Mouse (Mus musculus) kidney, adult 18-20 months (tissue): Measurements from ENCODE around the gene Ccr9.

Experiments used
- DNase-seq: peaks from one replicate; pipeline ENCODE4 v3.0.0; 2021

Gene Ccr9

DNA sequence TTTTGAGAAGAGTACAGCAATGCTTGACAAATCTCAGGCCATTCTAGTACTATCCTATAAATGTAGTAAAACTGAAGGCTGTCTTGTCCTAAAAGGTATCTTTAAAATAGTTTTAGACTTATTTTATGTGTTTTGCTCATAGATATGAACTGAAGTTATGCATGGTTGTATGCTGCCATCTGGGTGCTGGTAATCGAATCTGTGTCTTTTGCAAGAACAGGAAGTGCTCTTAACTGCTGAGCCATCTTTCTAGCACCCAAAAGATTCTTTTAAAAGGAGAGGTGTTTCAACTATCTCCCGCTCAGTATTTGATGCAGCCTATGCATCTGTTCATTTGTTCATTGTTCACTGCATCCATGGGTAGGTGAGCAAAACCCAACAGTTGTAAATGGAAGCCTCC, 127.0 kb downstream of the Ccr9 start:
- no peak for DNase-seq

DNA sequence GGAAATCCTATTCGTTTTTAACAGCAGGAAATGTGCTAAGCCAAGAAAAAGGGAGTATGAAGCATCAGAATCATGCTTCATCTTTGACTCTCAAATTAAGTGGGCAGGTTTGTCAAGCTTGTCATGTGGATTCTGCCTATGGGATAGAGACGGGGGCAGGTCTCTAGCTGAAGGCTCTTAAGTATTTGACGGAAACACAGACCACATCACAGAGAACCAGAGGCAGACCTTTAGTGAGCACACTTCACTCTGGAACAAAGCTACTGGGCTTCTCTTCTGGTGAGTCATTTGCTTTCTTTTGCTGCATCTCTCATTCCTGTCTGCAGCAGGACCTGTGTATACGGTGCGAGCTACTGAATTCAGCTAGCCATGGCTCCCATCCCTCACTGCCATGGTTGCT, 128.0 kb downstream of the Ccr9 start, which contains the start of gene Cxcr6:
Gene Cxcr6, plus strand, starts transcription at position 209 of the 400 bp plus-strand sequence.
- DNase-seq, result no peak

DNA sequence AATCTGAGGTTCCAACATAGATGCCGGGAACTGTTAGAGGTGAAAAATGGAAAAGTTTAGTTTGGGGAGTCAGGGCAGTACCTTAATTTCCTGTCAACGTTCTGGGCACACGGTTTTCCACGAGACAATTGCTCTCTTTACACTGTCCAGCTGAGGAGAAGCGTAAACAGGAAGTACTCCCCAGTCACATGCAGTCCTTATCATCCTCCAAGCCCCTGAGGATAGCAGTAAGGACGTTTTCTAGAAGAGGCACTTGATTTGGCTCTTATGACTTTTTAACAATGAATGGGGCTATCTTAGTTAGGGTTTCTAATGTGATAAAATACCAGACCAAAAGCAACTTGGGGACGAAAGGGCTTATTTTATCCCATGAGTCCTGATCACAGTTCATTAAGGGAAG, 130.3 kb downstream of the Ccr9 start:
- DNase-seq, result no peak

DNA sequence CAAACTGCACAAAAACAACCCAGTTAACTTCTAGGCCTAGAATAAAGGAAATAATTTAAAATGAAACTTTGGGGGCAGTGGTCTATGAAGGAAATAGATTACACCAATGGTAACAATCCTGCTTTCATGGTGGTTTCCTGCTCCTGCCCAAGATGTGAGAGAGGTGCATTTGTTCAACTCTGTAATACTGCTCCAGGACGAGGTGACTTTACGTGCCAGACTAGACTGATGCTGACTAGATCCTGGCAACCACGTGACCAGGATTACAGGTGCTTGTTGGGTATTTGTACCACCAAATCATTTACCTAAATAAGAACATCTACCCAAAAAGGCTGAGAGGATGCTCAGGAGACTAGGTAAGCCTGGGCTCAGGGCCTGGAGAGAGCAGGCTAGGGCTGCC, 133.6 kb downstream of the Ccr9 start:
- DNase-seq, result no peak

DNA sequence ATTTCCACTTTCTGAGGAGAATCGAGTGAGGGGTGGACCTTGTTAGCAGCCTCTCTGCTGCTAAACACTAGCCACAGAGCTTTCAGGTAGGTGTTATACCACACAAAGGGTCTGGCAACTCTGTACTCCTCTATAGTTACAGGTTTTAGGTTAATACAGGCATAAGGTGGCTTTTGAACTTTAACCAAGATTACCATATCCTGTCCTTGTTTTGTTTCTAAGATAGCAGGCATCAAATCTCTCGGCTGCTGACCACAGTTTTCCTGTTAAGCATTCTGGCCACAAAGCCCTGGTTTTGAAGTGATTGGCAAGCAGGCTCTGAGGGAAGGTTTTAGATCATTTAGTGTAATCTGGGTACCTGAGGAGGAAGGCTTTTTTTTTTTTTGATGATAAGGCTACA, 136.1 kb downstream of the Ccr9 start:
- no peak for DNase-seq

DNA sequence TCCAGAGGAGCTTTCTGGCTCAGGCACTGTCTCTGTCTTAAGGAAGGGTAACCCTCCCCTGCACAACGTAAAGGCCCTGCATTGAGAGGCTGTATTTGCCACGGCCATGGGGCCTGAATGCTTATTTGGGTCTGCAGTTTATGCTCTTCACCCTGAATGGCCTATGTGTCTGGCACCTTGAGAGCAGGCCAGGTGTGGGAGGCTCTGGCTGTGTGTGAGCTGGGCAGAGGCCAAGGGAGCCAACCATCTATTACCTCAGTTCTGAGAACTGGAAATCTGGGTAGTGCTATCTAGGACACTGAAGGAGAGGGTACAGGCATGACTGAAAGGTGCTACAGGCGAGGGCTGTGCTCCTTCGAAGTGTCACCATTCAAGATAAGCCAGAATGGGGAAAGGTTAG, 136.6 kb downstream of the Ccr9 start:
- DNase-seq, result no peak

DNA sequence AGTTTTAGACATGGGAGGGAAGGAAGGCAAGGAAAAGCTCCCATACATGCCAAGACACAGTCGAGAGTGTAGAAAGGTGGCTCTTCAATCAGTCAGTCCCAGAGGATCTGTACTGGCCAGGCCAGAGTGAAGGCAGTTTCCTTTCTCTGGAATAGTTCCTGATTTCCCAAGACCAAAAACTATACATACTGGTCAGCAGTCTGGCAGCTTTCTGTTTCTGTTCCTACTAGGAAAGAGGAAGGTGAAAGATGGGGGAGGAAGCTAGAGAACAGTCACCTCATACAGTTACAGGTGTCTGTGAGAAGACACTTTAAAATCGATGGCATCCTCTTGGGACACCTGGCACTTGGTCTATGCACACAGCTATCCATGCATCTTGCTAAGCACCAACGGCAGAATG, 137.2 kb downstream of the Ccr9 start:
- no peak for DNase-seq

DNA sequence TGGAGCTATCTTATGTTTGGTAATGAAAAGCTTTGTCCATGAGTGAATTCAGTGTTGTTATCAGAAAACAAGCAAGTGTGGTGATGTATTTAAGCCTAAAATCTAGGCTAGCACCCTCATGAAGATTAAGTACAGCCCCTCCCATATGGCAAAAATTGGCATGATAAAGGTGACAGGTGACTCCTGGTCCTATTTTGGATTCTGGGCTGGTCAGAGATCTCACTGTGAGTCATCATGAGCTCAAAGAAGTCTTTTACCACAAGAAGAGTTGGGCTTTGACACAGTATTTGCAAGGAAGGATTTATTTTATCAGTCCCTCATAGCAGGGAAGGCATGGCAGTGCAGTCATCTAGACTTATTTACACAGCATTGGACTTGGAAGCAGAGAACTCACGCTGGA, 137.8 kb downstream of the Ccr9 start:
- DNase-seq, result no peak

DNA sequence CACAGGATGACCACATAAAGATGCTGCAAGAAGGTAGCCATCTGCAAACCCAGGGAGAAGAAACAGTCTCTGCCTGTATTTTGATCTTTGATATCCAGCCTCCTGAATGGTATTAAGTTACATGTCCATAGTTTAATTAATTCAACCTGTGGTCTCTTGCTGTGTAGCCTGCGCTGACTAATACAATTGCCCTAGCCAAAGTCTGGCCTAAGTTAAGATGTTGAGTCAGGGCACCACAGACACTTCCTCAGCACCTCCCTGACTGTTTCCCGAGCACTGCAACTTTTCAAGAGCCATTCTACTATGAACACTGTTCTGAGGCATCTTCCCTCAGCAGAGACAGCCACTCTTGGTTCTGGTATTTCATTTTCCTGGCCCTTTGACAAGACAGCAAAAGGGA, 140.4 kb downstream of the Ccr9 start:
- no peak for DNase-seq

DNA sequence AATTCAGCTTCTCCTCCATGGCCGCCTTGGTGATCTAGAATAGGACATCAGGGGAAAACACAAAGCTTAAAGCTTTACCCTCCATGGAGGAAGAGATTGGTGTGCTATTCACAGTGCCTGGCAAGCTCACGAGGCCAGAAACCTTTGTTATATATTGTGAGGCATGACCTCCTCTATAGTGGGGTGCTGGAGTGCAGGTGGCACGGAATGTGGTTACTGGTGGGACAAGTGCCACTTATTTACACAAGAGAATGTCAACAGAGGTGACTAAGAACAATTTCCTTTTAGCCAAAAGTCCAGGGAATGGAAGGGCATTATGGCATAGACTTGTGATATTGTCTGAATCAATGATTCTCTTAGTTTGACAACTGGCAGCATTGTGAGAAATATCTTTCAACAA, 148.4 kb downstream of the Ccr9 start:
- no peak for DNase-seq

DNA sequence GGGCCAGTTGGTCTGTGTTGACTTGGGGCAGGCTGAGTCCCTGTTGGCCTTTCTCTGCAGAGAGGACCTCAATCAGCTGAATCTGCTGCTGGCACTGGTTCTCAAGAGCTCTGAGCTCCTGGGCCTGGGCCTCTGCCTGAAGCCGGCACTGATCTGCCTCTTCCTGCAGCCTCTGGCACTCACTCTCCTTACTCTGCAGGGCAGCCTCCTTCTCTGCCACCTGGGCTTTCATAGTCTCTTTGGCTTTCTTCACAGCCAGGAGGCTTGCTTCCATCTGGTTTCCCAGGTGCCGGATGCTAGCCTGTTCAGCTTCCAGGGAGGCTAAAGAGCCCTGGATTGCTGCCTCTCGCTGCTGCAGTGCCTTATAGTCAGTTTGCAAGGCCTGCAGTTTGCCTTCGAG, 150.7 kb downstream of the Ccr9 start:
- no peak for DNase-seq
